Mouse (Mus musculus): ENCODE measurements around the gene Kcns1.

GRCm38 (mm10) chr2:164173394-164173793 is 2.5 kb upstream of the Kcns1 start:
- no peak for TF ChIP-seq CTCF (conservative IDR thresholded peaks at IDR 0.05; ENCODE audit: low read length)
- no peak for TF ChIP-seq POU5F1 (IDR thresholded peaks at IDR 0.05; ENCODE audit: borderline replicate concordance, low read length)
